In genomic region chr11:76570201-76570731, GRCm38 (mm10) we compare ENCODE assay signal across 8 mouse cellular contexts. TPM values are rescaled to one million over a fixed set of nuclear protein-coding genes. Genes with fewer than 3 reads are reported as not detected.
DNase-seq lines count a peak whose midpoint lies in the region; ATAC-seq and TF ChIP-seq lines count a peak whose summit lies in the region.

No protein-coding gene starts in this region.

- no peaks in the 10 kb centered on the region for H3K9me3 ChIP-seq in heart, embryonic 12.5 days (replicated peaks)
- H3K9me3 ChIP-seq in hindbrain, postnatal 0 days (ENCODE audit: low read length) = no peaks in the 10 kb centered on the region
- H3K9me3 ChIP-seq in midbrain, embryonic 13.5 days = no peaks in the 10 kb centered on the region

- 0 out of 2 replicates have a peak overlapping the region, but pooled peaks have one; percentile 70 for H3K9ac ChIP-seq in heart, embryonic 12.5 days
- H3K9ac ChIP-seq in hindbrain, postnatal 0 days (replicated peaks; ENCODE audit: low read length) = peak overlapping the region; percentile 64
- H3K9ac ChIP-seq in midbrain, embryonic 13.5 days (replicated peaks) = peak overlapping the region; percentile 87

- H3K4me3 ChIP-seq in heart, embryonic 12.5 days = peak overlapping the region; percentile 62
- H3K4me3 ChIP-seq in bone marrow macrophage, adult 2 months (ENCODE audit: insufficient read depth, low read length) = peak overlapping the region; percentile 83
- peak overlapping the region; percentile 71 for H3K4me3 ChIP-seq in hindbrain, postnatal 0 days (ENCODE audit: low read length)
- peak overlapping the region; percentile 75 for H3K4me3 ChIP-seq in midbrain, embryonic 13.5 days (replicated peaks)

- H3K4me2 ChIP-seq in heart, embryonic 12.5 days = peak overlapping the region; percentile 99
- peak overlapping the region; percentile 94 for H3K4me2 ChIP-seq in hindbrain, postnatal 0 days (ENCODE audit: low read depth, low read length)
- peak overlapping the region; percentile 97 for H3K4me2 ChIP-seq in midbrain, embryonic 13.5 days (replicated peaks)

- no peak overlapping the region for H3K27ac ChIP-seq in heart, embryonic 12.5 days (ENCODE audit: poor library complexity, severe bottlenecking)
- H3K27ac ChIP-seq in bone marrow macrophage, adult 2 months (ENCODE audit: insufficient read depth, low read depth, low read length) = peak overlapping the region; percentile 33
- H3K27ac ChIP-seq in hindbrain, postnatal 0 days = peak overlapping the region; percentile 84
- peak overlapping the region; percentile 32; the same call in 1 of the 2 replicates for H3K27ac ChIP-seq in midbrain, embryonic 13.5 days

- H3K36me3 ChIP-seq in heart, embryonic 12.5 days = no peaks in the 10 kb centered on the region
- H3K36me3 ChIP-seq in hindbrain, postnatal 0 days (ENCODE audit: insufficient read depth, low read length) = no peaks in the 10 kb centered on the region
- no peaks in the 10 kb centered on the region for H3K36me3 ChIP-seq in midbrain, embryonic 13.5 days

- TF ChIP-seq CTCF in bone marrow macrophage, adult 2 months (IDR thresholded peaks at IDR 0.05; ENCODE audit: low read depth, low read length) = no peak
- TF ChIP-seq CTCF in hindbrain, postnatal 0 days (IDR thresholded peaks at IDR 0.05; ENCODE audit: low read depth) = no peak

- peaks cover 31% of the 10 kb centered on the region for H3K4me1 ChIP-seq in heart, embryonic 12.5 days (replicated peaks)
- H3K4me1 ChIP-seq in bone marrow macrophage, adult 2 months (ENCODE audit: control insufficient read depth, insufficient read depth, low read length) = peaks cover 73% of the 10 kb centered on the region
- peaks cover 25% of the 10 kb centered on the region for H3K4me1 ChIP-seq in hindbrain, postnatal 0 days (ENCODE audit: insufficient read depth, low read length)
- peaks cover 65% of the 10 kb centered on the region for H3K4me1 ChIP-seq in midbrain, embryonic 13.5 days (replicated peaks)

- 17% methylated on average over 10 of the region's 10 CpGs for WGBS in heart, embryonic 12.5 days
- WGBS in hindbrain, postnatal 0 days = 10% methylated on average over 10 of the region's 10 CpGs
- 2% methylated on average over 10 of the region's 10 CpGs for WGBS in midbrain, embryonic 13.5 days

- no peak for DNase-seq in heart, adult 18-20 months
- peak; percentile 53 for DNase-seq in hindbrain, postnatal 0 days (ENCODE audit: low spot score)
- DNase-seq in thymus, adult 18-20 months = no peak
- no peak for DNase-seq in spleen, adult 18-20 months
- DNase-seq in embryo, embryonic 10 days (ENCODE audit: low spot score) = no peak

- TF ChIP-seq POLR2A in bone marrow macrophage, adult 2 months (IDR thresholded peaks at IDR 0.05; ENCODE audit: borderline replicate concordance, low read depth, low read length) = no peak

- no peak for ATAC-seq in heart, embryonic 12.5 days (ENCODE audit: insufficient number of reproducible peaks, low FRiP score)
- peak; percentile 30; the same call in 1 of the 2 replicates for ATAC-seq in hindbrain, postnatal 0 days
- ATAC-seq in midbrain, embryonic 13.5 days = no peak

- peaks cover 41% of the 10 kb centered on the region for H3K27me3 ChIP-seq in heart, embryonic 12.5 days (replicated peaks)
- H3K27me3 ChIP-seq in hindbrain, postnatal 0 days (ENCODE audit: insufficient read depth, low read length) = no peaks in the 10 kb centered on the region
- no peaks in the 10 kb centered on the region for H3K27me3 ChIP-seq in midbrain, embryonic 13.5 days

RNA-seq across cellular contexts. Expression of gene Abr, which starts 51.8 kb away (rescaled TPM):
- polyA plus RNA-seq in heart, embryonic 12.5 days (2016; fragmentation: Nextera tagmentation; extraction: Ambion mirVana) = 29.9 and 34.2 TPM in 2 replicates
- 10 to 100 TPM; 24.8 to 29.7 TPM for total RNA-seq in heart, adult 18-20 months (2021)
- 145 and 158 TPM in 2 replicates for polyA plus RNA-seq in bone marrow macrophage, adult 2 months (2012; ENCODE audit: insufficient read depth, insufficient read length, missing spikeins)
- 210 and 211 TPM in 2 replicates for total RNA-seq in hindbrain, postnatal 0 days (2014; rRNA removed)
- polyA plus RNA-seq in hindbrain, postnatal 0 days (2015; fragmentation: Nextera tagmentation; extraction: Ambion mirVana) = 77.0 and 87.5 TPM in 2 replicates
- polyA plus RNA-seq in midbrain, embryonic 13.5 days (2015; fragmentation: Nextera tagmentation; extraction: Ambion mirVana) = 88.4 and 93.5 TPM in 2 replicates
